Mouse (Mus musculus) liver, adult 2 months (tissue): ENCODE measurements around the gene Naa50. TPM values are rescaled to one million over a fixed set of nuclear protein-coding genes. Genes with fewer than 3 reads are reported as not detected.

Experiments
- DNase-seq: peaks from one replicate; pipeline ENCODE4 v3.0.0-alpha.2; 2011; ENCODE audit warnings: low read depth, low spot score; ENCODE audit errors: extremely low read depth
- H3K27ac ChIP-seq: fragments of 200-500 bp; replicated peaks from 2 replicates; pipeline ENCODE4 v1.5.1; 2012; ENCODE audit warnings: low read depth, mild to moderate bottlenecking, control low read depth, inconsistent platforms, low read length; ENCODE audit not compliant: insufficient read depth
- H3K27me3 ChIP-seq: fragments of 200-500 bp; 2 replicates; pipeline ENCODE4 v1.6.1; 2012; ENCODE audit warnings: mild to moderate bottlenecking, moderate library complexity, low read length, inconsistent platforms; ENCODE audit not compliant: control insufficient read depth, insufficient read depth
- H3K36me3 ChIP-seq: fragments of 200-500 bp; 2 replicates; pipeline ENCODE4 v1.6.1; 2012; ENCODE audit warnings: low read length, inconsistent platforms; ENCODE audit not compliant: control insufficient read depth, insufficient read depth
- H3K4me1 ChIP-seq: fragments of 200-500 bp; 2 replicates; pipeline ENCODE4 v1.6.1; 2011; ENCODE audit warnings: low read length; ENCODE audit not compliant: control insufficient read depth, insufficient read depth
- H3K4me3 ChIP-seq: fragments of 200-500 bp; 2 replicates; pipeline ENCODE4 v1.5.1; 2011; ENCODE audit warnings: low read depth, mild to moderate bottlenecking, control low read depth, low read length, moderate library complexity; ENCODE audit not compliant: insufficient read depth
- H3K79me2 ChIP-seq: fragments of 200-500 bp; 2 replicates; pipeline ENCODE4 v1.6.1; 2012; ENCODE audit warnings: inconsistent platforms, mild to moderate bottlenecking, low read length, moderate library complexity; ENCODE audit not compliant: control insufficient read depth, insufficient read depth
- H3K9ac ChIP-seq: fragments of 200-500 bp; 2 replicates; pipeline ENCODE4 v1.6.1; 2012; ENCODE audit warnings: low read depth, mild to moderate bottlenecking, control low read depth, inconsistent platforms, low read length
- CTCF ChIP-seq: fragments of 200-500 bp; IDR thresholded peaks from 2 replicates; pipeline ENCODE4 v1.5.1; 2011; ENCODE audit warnings: low read depth, low read length, control low read depth
- POLR2A ChIP-seq: fragments of 200-500 bp; IDR thresholded peaks from 2 replicates; pipeline ENCODE4 v1.6.1; 2011; ENCODE audit warnings: low read length, control low read depth; ENCODE audit not compliant: insufficient read depth; ENCODE audit errors: extremely low read depth
- WGBS: fragments of 180-500 bp; shearing (Covaris S2); methylation state at CpG from one replicate; pipeline ENCODE4 v1.1.7; 2018; 5-methylcytosine and 5-hydroxymethylcytosine counted together
- polyA plus RNA-seq: library from polyadenylated mRNA; depleted of rRNA; stranded (reverse); fragments of >200 nt; gene quantifications from 2 replicates; pipeline ENCODE4 v1.2.3, GENCODE M21; 2012
- total RNA-seq: library from RNA; depleted of rRNA; stranded (reverse); fragments of >200 nt; gene quantifications from 2 replicates; pipeline ENCODE4 v1.2.3, GENCODE M21; 2014

Naa50 gene
- total and polyA plus RNA-seq, 2 experiments: 11.0 to 28.4 TPM

GRCm38 (mm10) chr16:44122982-44123725 lies 16.5 kb upstream of the Naa50 start:
- H3K9ac ChIP-seq: no peak overlapping the region
- H3K27me3 ChIP-seq: no peaks in the 10 kb centered on the region
- no peak overlapping the region for H3K27ac ChIP-seq
- WGBS: 85% methylated on average over 7 of the region's 7 CpGs
- peaks cover 17% of the 10 kb centered on the region; the same call in 1 of the 2 replicates for H3K79me2 ChIP-seq
- no peak for TF ChIP-seq CTCF
- TF ChIP-seq POLR2A: no peak
- H3K4me1 ChIP-seq: no peaks in the 10 kb centered on the region; the same call in 1 of the 2 replicates
- H3K4me3 ChIP-seq: no peak overlapping the region
- no peak for DNase-seq
- no peaks in the 10 kb centered on the region for H3K36me3 ChIP-seq

GRCm38 (mm10) chr16:44123786-44124185 lies 15.8 kb upstream of the Naa50 start:
- no peak for DNase-seq
- H3K27me3 ChIP-seq: no peaks in the 10 kb centered on the region
- 92% methylated on average over 2 of the region's 2 CpGs for WGBS

GRCm38 (mm10) chr16:44124713-44125112 lies 14.9 kb upstream of the Naa50 start:
- H3K4me3 ChIP-seq: no peak overlapping the region
- peaks cover 18% of the 10 kb centered on the region; the same call in 1 of the 2 replicates for H3K79me2 ChIP-seq
- no peaks in the 10 kb centered on the region; the same call in 1 of the 2 replicates for H3K4me1 ChIP-seq
- H3K27me3 ChIP-seq: no peaks in the 10 kb centered on the region
- 71% methylated on average over 1 of the region's 1 CpGs for WGBS
- no peak for DNase-seq
- H3K36me3 ChIP-seq: no peaks in the 10 kb centered on the region
- TF ChIP-seq POLR2A (no peak), CTCF (no peak)
- H3K27ac ChIP-seq: no peak overlapping the region
- H3K9ac ChIP-seq: no peak overlapping the region

More at GRCm38 (mm10) chr16:44123786-44124185, 15.8 kb upstream of the Naa50 start:
- no peaks in the 10 kb centered on the region for H3K36me3 ChIP-seq
- no peak overlapping the region for H3K9ac ChIP-seq
- no peak overlapping the region for H3K4me3 ChIP-seq
- H3K4me1 ChIP-seq: no peaks in the 10 kb centered on the region; the same call in 1 of the 2 replicates
- H3K79me2 ChIP-seq: peaks cover 18% of the 10 kb centered on the region; the same call in 1 of the 2 replicates
- no peak overlapping the region for H3K27ac ChIP-seq
- no peak for TF ChIP-seq POLR2A
- no peak for TF ChIP-seq CTCF

- no peak for TF ChIP-seq CTCF
- no peak for TF ChIP-seq POLR2A
- no peaks in the 10 kb centered on the region; the same call in 1 of the 2 replicates for H3K4me1 ChIP-seq
- WGBS: 97% methylated on average over 2 of the region's 2 CpGs
Observed at GRCm38 (mm10) chr16:44125436-44125835, 14.2 kb upstream of the Naa50 start.

GRCm38 (mm10) chr16:44126437-44126836 lies 13.2 kb upstream of the Naa50 start:
- DNase-seq: no peak
- Histone ChIP-seq H3K4me3 (no peak overlapping the region), H3K36me3 (no peaks in the 10 kb centered on the region), H3K9ac (no peak overlapping the region), H3K4me1 (no peaks in the 10 kb centered on the region; the same call in 1 of the 2 replicates), H3K27me3 (no peaks in the 10 kb centered on the region), H3K27ac (no peak overlapping the region), H3K79me2 (peaks cover 18% of the 10 kb centered on the region; the same call in 1 of the 2 replicates)
- WGBS: 71% methylated on average over 4 of the region's 4 CpGs
- TF ChIP-seq CTCF (no peak), POLR2A (no peak)

More at GRCm38 (mm10) chr16:44125436-44125835, 14.2 kb upstream of the Naa50 start:
- Histone ChIP-seq H3K27ac (no peak overlapping the region), H3K27me3 (no peaks in the 10 kb centered on the region), H3K4me3 (no peak overlapping the region), H3K9ac (no peak overlapping the region), H3K79me2 (peaks cover 18% of the 10 kb centered on the region; the same call in 1 of the 2 replicates), H3K36me3 (no peaks in the 10 kb centered on the region)
- no peak for DNase-seq

GRCm38 (mm10) chr16:44132300-44132699 lies 7.3 kb upstream of the Naa50 start:
- WGBS: 50% methylated on average over 4 of the region's 4 CpGs
- Histone ChIP-seq H3K9ac (no peak overlapping the region), H3K27ac (no peak overlapping the region), H3K4me1 (peaks cover 10% of the 10 kb centered on the region), H3K27me3 (no peaks in the 10 kb centered on the region), H3K79me2 (peaks cover 7% of the 10 kb centered on the region; the same call in 1 of the 2 replicates), H3K36me3 (no peaks in the 10 kb centered on the region), H3K4me3 (no peak overlapping the region)
- TF ChIP-seq CTCF (no peak), POLR2A (no peak)
- no peak for DNase-seq
